Mouse (Mus musculus) heart, embryonic 12.5 days (tissue): ENCODE measurements around the gene Fgf10. TPM values are rescaled to one million over a fixed set of nuclear protein-coding genes. Genes with fewer than 3 reads are reported as not detected.

ENCODE experiments used
- ATAC-seq: fragments of 200-750 bp; cut with Nextera tagmentation; 2 replicates; pipeline ENCODE4 v1.8.0; 2017; ENCODE audit warnings: moderate TSS enrichment, moderate library complexity; ENCODE audit not compliant: insufficient number of reproducible peaks, low FRiP score
- H3K27ac ChIP-seq: fragments of 300-500 bp; sonication (generic); 2 replicates; pipeline ENCODE4 v1.5.1; 2016; ENCODE audit warnings: mild to moderate bottlenecking, moderate library complexity; ENCODE audit not compliant: poor library complexity, severe bottlenecking
- H3K27me3 ChIP-seq: fragments of 300-500 bp; sonication (generic); replicated peaks from 2 replicates; pipeline ENCODE4 v1.6.1; 2016; ENCODE audit warnings: mild to moderate bottlenecking, moderate library complexity
- H3K36me3 ChIP-seq: fragments of 300-500 bp; sonication (generic); 2 replicates; pipeline ENCODE4 v1.6.1; 2016; ENCODE audit warnings: mild to moderate bottlenecking, moderate library complexity
- H3K4me1 ChIP-seq: fragments of 300-500 bp; sonication (generic); replicated peaks from 2 replicates; pipeline ENCODE4 v1.6.1; 2016; ENCODE audit warnings: mild to moderate bottlenecking
- H3K4me2 ChIP-seq: fragments of 300-500 bp; sonication (generic); 2 replicates; pipeline ENCODE4 v1.6.1; 2016; ENCODE audit warnings: mild to moderate bottlenecking, moderate library complexity
- H3K4me3 ChIP-seq: fragments of 300-500 bp; sonication (generic); 2 replicates; pipeline ENCODE4 v1.5.1; 2016; ENCODE audit warnings: mild to moderate bottlenecking
- H3K9ac ChIP-seq: fragments of 300-500 bp; sonication (generic); 2 replicates; pipeline ENCODE4 v1.6.1; 2016; ENCODE audit warnings: mild to moderate bottlenecking, moderate library complexity
- H3K9me3 ChIP-seq: fragments of 300-500 bp; sonication (generic); replicated peaks from 2 replicates; pipeline ENCODE4 v1.6.1; 2016; ENCODE audit warnings: mild to moderate bottlenecking, moderate library complexity
- WGBS: fragments of 180-500 bp; shearing (Covaris S2); methylation state at CpG from one replicate; pipeline ENCODE4 v1.1.7; 2016; 5-methylcytosine and 5-hydroxymethylcytosine counted together
- polyA plus RNA-seq: library from polyadenylated mRNA; unstranded; fragments of >200 nt; fragmentation: Nextera tagmentation; extraction: Ambion mirVana; gene quantifications from 2 replicates; pipeline ENCODE4 v1.2.1, GENCODE M21; 2016

Fgf10 gene
- polyA plus RNA-seq, 1 experiment from 2014 or later, result 0.38 TPM

DNA sequence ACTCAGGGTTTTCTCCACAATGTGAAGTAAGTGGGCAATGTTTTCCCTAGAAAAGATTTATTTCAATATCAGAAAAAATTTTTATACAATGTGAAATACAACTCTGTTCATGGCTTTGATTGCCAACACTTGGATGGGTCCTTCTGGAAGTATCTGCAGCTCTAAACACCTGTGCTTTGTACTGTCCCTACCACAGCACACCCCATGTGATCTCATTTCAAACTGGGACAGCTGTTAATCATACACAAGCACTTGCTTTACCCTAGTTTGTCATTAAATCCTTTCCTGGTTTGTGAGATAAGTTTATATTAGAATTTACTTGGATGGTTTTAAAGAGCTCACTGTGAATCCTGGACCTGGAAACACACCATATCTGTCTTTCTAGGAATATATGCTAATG lies 102.6 kb downstream of the Fgf10 start:
- no peak overlapping the region for H3K4me2 ChIP-seq
- no peaks in the 10 kb centered on the region for H3K4me1 ChIP-seq
- ATAC-seq, result no peak
- H3K4me3 ChIP-seq, result no peak overlapping the region
- H3K27me3 ChIP-seq, result no peaks in the 10 kb centered on the region
- H3K36me3 ChIP-seq, result no peaks in the 10 kb centered on the region
- no peak overlapping the region for H3K9ac ChIP-seq
- no peaks in the 10 kb centered on the region for H3K9me3 ChIP-seq
- H3K27ac ChIP-seq, result no peak overlapping the region

- H3K36me3 ChIP-seq, result no peaks in the 10 kb centered on the region
- no peaks in the 10 kb centered on the region for H3K9me3 ChIP-seq
- no peak overlapping the region for H3K4me2 ChIP-seq
- no peak overlapping the region for H3K27ac ChIP-seq
- H3K4me1 ChIP-seq, result no peaks in the 10 kb centered on the region
- no peak for ATAC-seq
- H3K4me3 ChIP-seq, result no peak overlapping the region
- H3K9ac ChIP-seq, result no peak overlapping the region
- no peaks in the 10 kb centered on the region for H3K27me3 ChIP-seq
- 70% methylated on average over 1 of the region's 1 CpGs for WGBS
Observed at GRCm38 (mm10) chr13:118775148-118775547, 105.6 kb downstream of the Fgf10 start.

DNA sequence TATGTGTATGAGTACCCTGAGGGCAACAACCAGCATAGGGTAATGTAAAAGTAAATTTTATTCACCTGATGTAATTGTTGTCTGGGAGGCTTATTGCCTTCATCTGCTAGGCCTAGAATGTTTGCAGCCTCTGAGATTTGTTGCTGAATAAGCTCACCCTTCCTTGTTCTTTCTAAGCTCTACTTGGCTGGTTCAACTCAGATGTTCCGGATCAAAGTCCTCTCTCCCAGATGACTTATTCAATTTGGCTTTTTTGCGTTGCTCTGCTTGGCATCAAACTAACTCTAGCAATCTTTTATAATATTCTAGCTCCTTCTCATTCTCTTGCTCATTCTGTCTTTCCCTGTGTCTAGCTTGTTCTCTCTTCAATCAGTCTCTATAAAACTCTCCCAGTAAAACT lies 109.6 kb downstream of the Fgf10 start:
- no peak for ATAC-seq
- 92% methylated on average over 2 of the region's 2 CpGs for WGBS
- Histone ChIP-seq H3K4me2 (no peak overlapping the region), H3K4me1 (no peaks in the 10 kb centered on the region), H3K4me3 (no peak overlapping the region), H3K27me3 (no peaks in the 10 kb centered on the region), H3K9me3 (no peaks in the 10 kb centered on the region), H3K27ac (no peak overlapping the region), H3K9ac (no peak overlapping the region), H3K36me3 (no peaks in the 10 kb centered on the region)

DNA sequence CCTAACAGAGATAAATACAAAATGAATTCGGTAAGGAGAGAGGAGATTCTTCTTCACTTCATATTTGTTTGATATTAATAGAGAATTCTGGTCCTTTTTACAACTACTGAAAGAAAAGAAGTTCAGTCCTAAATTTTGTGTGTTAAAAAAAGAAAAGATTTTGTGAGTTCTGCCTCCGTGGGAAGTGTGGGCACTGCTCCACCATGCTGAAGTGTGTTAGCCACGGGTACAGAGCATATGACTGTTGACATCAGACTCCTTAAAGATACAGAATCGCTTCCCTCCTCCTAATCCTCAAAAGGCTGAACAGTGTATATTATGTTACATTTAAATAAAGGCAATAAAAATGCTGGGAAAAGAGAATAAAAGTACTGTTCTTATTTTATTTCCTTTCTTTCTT lies 122.2 kb downstream of the Fgf10 start:
- H3K9ac ChIP-seq, result no peak overlapping the region
- 55% methylated on average over 4 of the region's 4 CpGs for WGBS
- H3K27ac ChIP-seq, result no peak overlapping the region
- no peaks in the 10 kb centered on the region for H3K36me3 ChIP-seq
- ATAC-seq, result no peak
- H3K4me3 ChIP-seq, result no peak overlapping the region
- no peaks in the 10 kb centered on the region for H3K27me3 ChIP-seq
- H3K4me1 ChIP-seq, result no peaks in the 10 kb centered on the region
- H3K4me2 ChIP-seq, result no peak overlapping the region
- H3K9me3 ChIP-seq, result no peaks in the 10 kb centered on the region

GRCm38 (mm10) chr13:118792198-118792597 lies 122.6 kb downstream of the Fgf10 start:
- H3K4me2 ChIP-seq, result no peak overlapping the region
- H3K9ac ChIP-seq, result no peak overlapping the region
- no peak for ATAC-seq
- no peak overlapping the region for H3K4me3 ChIP-seq
- WGBS, result 37% methylated on average over 4 of the region's 4 CpGs
- no peaks in the 10 kb centered on the region for H3K36me3 ChIP-seq
- no peaks in the 10 kb centered on the region for H3K27me3 ChIP-seq
- H3K27ac ChIP-seq, result no peak overlapping the region
- H3K9me3 ChIP-seq, result no peaks in the 10 kb centered on the region
- H3K4me1 ChIP-seq, result no peaks in the 10 kb centered on the region

DNA sequence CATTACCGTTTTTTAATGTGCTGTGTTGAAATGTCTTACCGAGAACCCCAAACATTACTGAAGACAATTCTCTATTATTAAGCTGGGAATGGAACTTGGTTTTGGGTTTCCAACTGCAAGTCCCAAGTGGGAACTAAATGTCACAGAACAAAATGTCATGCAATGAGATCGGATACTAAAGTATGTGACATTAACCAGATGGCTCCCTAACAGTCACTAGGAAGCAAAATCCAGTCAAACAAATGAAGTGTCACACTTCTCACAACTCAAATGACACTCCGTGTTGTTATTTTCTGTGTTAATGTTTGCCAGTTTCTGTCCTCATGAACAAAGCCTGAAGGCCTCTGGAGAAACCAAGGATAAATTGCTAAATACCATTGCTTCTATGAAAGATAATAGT lies 130.6 kb downstream of the Fgf10 start:
- Histone ChIP-seq H3K4me3 (no peak overlapping the region), H3K9me3 (no peaks in the 10 kb centered on the region), H3K4me1 (no peaks in the 10 kb centered on the region), H3K9ac (no peak overlapping the region), H3K4me2 (no peak overlapping the region), H3K27me3 (no peaks in the 10 kb centered on the region), H3K27ac (no peak overlapping the region), H3K36me3 (no peaks in the 10 kb centered on the region)
- ATAC-seq, result no peak
- WGBS, result 59% methylated on average over 4 of the region's 4 CpGs

- Histone ChIP-seq H3K4me1 (no peaks in the 10 kb centered on the region), H3K4me3 (no peak overlapping the region), H3K36me3 (no peaks in the 10 kb centered on the region), H3K27me3 (no peaks in the 10 kb centered on the region), H3K9me3 (no peaks in the 10 kb centered on the region), H3K4me2 (no peak overlapping the region), H3K27ac (no peak overlapping the region), H3K9ac (no peak overlapping the region)
- whole genome bisulfite sequencing, result 78% methylated on average over 3 of the region's 3 CpGs
- ATAC-seq, result no peak
Observed at GRCm38 (mm10) chr13:118806662-118807061, 137.1 kb downstream of the Fgf10 start.

GRCm38 (mm10) chr13:118819785-118820184 lies 150.2 kb downstream of the Fgf10 start:
- H3K4me1 ChIP-seq, result no peaks in the 10 kb centered on the region
- no peaks in the 10 kb centered on the region for H3K27me3 ChIP-seq
- H3K9ac ChIP-seq, result no peak overlapping the region
- H3K4me2 ChIP-seq, result no peak overlapping the region
- no peaks in the 10 kb centered on the region for H3K9me3 ChIP-seq
- H3K4me3 ChIP-seq, result no peak overlapping the region
- H3K36me3 ChIP-seq, result no peaks in the 10 kb centered on the region
- no peak for ATAC-seq
- H3K27ac ChIP-seq, result no peak overlapping the region
- WGBS, result 83% methylated on average over 6 of the region's 6 CpGs

GRCm38 (mm10) chr13:118823113-118823512 lies 153.5 kb downstream of the Fgf10 start:
- no peak for ATAC-seq
- Histone ChIP-seq H3K9ac (no peak overlapping the region), H3K27ac (no peak overlapping the region), H3K4me2 (no peak overlapping the region), H3K36me3 (no peaks in the 10 kb centered on the region), H3K4me1 (no peaks in the 10 kb centered on the region), H3K9me3 (no peaks in the 10 kb centered on the region), H3K27me3 (no peaks in the 10 kb centered on the region), H3K4me3 (no peak overlapping the region)
- WGBS, result 74% methylated on average over 2 of the region's 2 CpGs

GRCm38 (mm10) chr13:118825102-118825501 lies 155.5 kb downstream of the Fgf10 start:
- no peaks in the 10 kb centered on the region for H3K36me3 ChIP-seq
- H3K27ac ChIP-seq, result no peak overlapping the region
- H3K4me1 ChIP-seq, result no peaks in the 10 kb centered on the region
- H3K4me2 ChIP-seq, result no peak overlapping the region
- no peaks in the 10 kb centered on the region for H3K9me3 ChIP-seq
- ATAC-seq, result no peak
- H3K27me3 ChIP-seq, result no peaks in the 10 kb centered on the region
- 82% methylated on average over 4 of the region's 4 CpGs for WGBS
- no peak overlapping the region for H3K9ac ChIP-seq
- H3K4me3 ChIP-seq, result no peak overlapping the region

DNA sequence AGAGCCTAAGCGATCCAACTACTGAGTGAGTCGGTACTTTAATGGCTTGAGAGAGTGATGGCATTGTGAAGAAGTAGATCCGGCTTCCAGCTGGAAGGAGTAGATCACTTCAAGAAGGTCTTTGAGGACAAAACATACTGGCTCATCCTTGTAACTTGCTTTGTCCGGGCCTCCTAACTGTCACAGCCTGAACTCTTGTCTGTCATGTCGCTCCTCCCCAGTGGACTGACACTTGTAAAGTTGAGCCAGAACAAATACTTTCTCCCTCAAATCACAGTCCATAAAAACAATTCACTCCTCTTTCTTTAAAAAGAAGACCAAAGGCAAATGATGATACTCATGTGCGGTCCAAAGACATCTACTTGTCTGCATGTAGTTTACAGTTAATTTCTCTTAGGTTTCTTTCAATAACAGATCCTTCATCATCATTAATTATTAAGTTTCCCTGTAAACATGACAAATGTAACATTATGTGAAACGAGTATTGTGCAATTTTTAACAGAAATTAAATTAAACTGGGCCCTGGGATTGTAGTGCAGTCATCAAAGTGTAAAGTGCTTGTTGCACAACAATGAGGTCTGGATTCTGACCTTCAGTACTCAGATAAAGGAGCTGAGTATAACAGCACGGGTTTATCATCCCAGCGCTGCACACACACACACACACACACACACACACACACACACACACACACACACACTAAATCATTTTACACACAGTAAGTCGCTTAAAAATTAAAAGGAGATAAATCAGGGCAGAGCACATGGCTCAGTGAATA lies 159.2 kb downstream of the Fgf10 start:
- H3K9me3 ChIP-seq, result no peaks in the 10 kb centered on the region
- no peaks in the 10 kb centered on the region for H3K4me1 ChIP-seq
- no peaks in the 10 kb centered on the region for H3K27me3 ChIP-seq
- no peak overlapping the region for H3K4me2 ChIP-seq
- H3K9ac ChIP-seq, result no peak overlapping the region
- no peak for ATAC-seq
- no peak overlapping the region for H3K27ac ChIP-seq
- H3K4me3 ChIP-seq, result no peak overlapping the region
- 75% methylated on average over 10 of the region's 10 CpGs for WGBS
- H3K36me3 ChIP-seq, result no peaks in the 10 kb centered on the region

DNA sequence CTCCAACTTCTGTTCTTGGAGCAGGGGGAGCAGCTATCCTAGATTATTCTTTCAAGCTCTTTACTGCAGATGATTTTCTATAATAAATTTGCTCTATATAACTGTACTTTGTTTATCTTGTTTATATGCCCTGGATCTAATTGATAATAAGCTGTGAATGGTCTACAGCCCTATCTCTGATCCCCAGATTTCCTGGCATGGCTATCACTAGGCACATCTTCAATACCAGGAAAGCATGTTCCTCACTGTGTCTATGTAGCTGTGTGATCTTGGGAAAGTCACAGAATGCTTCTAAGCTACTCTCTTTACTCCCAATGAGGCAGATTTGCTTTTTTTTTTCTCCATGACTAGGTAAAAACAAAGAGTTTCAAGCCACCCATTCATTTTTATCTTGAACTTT lies 164.4 kb downstream of the Fgf10 start:
- no peaks in the 10 kb centered on the region for H3K36me3 ChIP-seq
- ATAC-seq, result no peak

More for the DNA sequence above, 164.4 kb downstream of the Fgf10 start:
- Histone ChIP-seq H3K27me3 (no peaks in the 10 kb centered on the region), H3K4me2 (no peak overlapping the region), H3K27ac (no peak overlapping the region), H3K4me3 (no peak overlapping the region), H3K9me3 (no peaks in the 10 kb centered on the region), H3K9ac (no peak overlapping the region), H3K4me1 (no peaks in the 10 kb centered on the region)
